Mouse (Mus musculus): ENCODE results near the gene 1700016K19Rik. TPM values are rescaled to one million over a fixed set of nuclear protein-coding genes. Genes with fewer than 3 reads are reported as not detected.

Gene 1700016K19Rik
- total RNA-seq, 4 experiments from 2014 or later: not detected

GRCm38 (mm10) chr11:76035182-76035581 is 35.5 kb downstream of the 1700016K19Rik start:
- no peak for DNase-seq

GRCm38 (mm10) chr11:76037581-76038294 is 38.0 kb downstream of the 1700016K19Rik start:
- no peak for DNase-seq

GRCm38 (mm10) chr11:76039271-76040053 is 39.8 kb downstream of the 1700016K19Rik start:
- DNase-seq: no peak

GRCm38 (mm10) chr11:76040106-76040505 is 40.4 kb downstream of the 1700016K19Rik start:
- no peak for DNase-seq

- no peak for DNase-seq
Observed at GRCm38 (mm10) chr11:76040761-76041376, 41.2 kb downstream of the 1700016K19Rik start.

- DNase-seq: no peak
Observed at GRCm38 (mm10) chr11:76042041-76042638, 42.4 kb downstream of the 1700016K19Rik start.

GRCm38 (mm10) chr11:76042882-76043281 is 43.2 kb downstream of the 1700016K19Rik start:
- DNase-seq: no peak

- DNase-seq: no peak
Observed at GRCm38 (mm10) chr11:76044468-76044867, 44.8 kb downstream of the 1700016K19Rik start.

GRCm38 (mm10) chr11:76045367-76045766 is 45.7 kb downstream of the 1700016K19Rik start:
- DNase-seq: no peak

GRCm38 (mm10) chr11:76050509-76050908 is 50.8 kb downstream of the 1700016K19Rik start:
- no peak for DNase-seq

GRCm38 (mm10) chr11:76050967-76051512 is 51.3 kb downstream of the 1700016K19Rik start:
- no peak for DNase-seq

GRCm38 (mm10) chr11:76052496-76052895 is 52.8 kb downstream of the 1700016K19Rik start:
- DNase-seq: no peak

Other genes with a start within 250 kb of the 1700016K19Rik start
- 10 to 100 TPM; 17.8 to 37.6 (median 26.2) TPM for gene Doc2b, start 203.9 kb upstream of the 1700016K19Rik start, total RNA-seq (2022)
- gene Rph3al, start 61.5 kb upstream of the 1700016K19Rik start, total RNA-seq (2022): 10 to 100 TPM; 19.9 to 31.2 (median 21.9) TPM
- gene Rflnb, start 27.9 kb downstream of the 1700016K19Rik start, total RNA-seq (2022): 10 to 100 TPM; 11.0 to 28.9 (median 16.0) TPM
- gene Vps53, start 179.7 kb downstream of the 1700016K19Rik start, total RNA-seq (2022): 10 to 100 TPM; 53.9 to 64.1 (median 55.8) TPM
- 1 to 10 TPM; 4.4 to 7.7 (median 5.7) TPM for gene Fam57a, start 179.8 kb downstream of the 1700016K19Rik start, total RNA-seq (2022)
- under 1 TPM in 1 of 4 experiments, not detected in 3; 0.46 TPM for gene Dbil5, start 217.7 kb downstream of the 1700016K19Rik start, total RNA-seq (2022)
- 10 to 100 TPM in 3 of 4 experiments, 1 to 10 TPM in 1; 8.9 to 13.9 (median 10.9) TPM for gene Gemin4, start 217.8 kb downstream of the 1700016K19Rik start, total RNA-seq (2022)
- gene Mrm3, start 243.8 kb downstream of the 1700016K19Rik start, total RNA-seq (2022): 10 to 100 TPM; 18.3 to 23.6 (median 20.1) TPM
- 100 to 1,000 TPM in 1 of 4 experiments, 10 to 100 TPM in 3; 89.4 to 107 (median 93.5) TPM for gene Glod4, start 243.8 kb downstream of the 1700016K19Rik start, total RNA-seq (2022)